Mouse (Mus musculus): Measurements from ENCODE around the gene Depdc7. TPM values are rescaled to one million over a fixed set of nuclear protein-coding genes. Genes with fewer than 3 reads are reported as not detected.

The Depdc7 gene
- total RNA-seq, 2 experiments from 2014 or later, result 0.89 to 1.5 TPM

DNA sequence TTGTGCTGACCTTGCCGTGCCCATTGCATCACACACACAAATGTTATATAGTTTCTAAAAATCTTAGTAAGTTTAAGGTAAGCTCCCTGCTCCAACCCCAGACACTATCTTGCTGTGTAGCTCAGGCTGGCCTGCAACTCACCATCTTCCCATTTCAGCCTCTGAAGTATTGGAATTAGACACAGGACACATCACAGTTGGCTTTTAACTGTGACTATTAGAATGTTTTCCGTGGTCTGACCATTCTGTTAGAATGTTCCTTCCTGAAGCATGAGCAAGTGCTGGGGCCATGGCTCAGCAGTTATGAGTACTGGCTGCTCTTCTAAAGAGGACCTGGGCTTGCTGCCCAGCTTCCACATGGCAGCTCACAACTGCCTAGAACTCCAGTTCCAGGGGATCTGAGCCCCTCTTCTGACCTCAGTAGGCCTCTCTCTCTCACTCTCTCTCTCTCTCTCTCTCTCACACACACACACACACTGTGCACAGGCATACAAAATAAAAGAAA, 25.4 kb downstream of the Depdc7 start:
- peak in 1 of 2 experiments; percentile 38 for DNase-seq
- intact Hi-C loops (cut with DNase I), result no loop called here

GRCm38 (mm10) chr2:104716279-104716678, 26.4 kb downstream of the Depdc7 start, which contains the start of gene Pin1rt1:
TSS of gene Pin1rt1 (minus strand) at chr2:104716379.
- intact Hi-C loops (cut with DNase I), result no loop called here
- no peak for DNase-seq

DNA sequence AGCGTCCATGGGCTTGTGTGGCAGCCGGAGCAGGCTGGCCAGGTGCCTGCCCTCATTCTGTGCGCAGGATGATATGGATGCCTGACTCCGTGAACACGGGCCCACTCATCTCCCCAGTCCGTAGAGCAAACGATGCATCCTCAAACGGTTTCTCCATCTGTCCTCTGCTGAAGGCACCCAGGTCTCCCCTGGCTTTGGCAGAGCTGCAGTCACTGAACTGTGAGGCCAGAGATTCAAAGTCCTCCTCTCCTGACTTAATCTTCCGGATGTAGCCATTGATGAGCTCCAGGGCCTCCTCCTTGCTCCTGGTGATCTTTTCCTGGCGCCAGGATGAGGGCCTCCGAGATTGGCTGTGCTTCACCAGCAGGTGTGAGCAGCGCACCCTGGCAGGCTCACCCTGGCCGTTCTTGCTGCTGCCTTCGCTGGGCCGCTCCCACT, 28.4 kb downstream of the Depdc7 start:
- intact Hi-C loops (cut with DNase I), result no loop called here
- peak in 1 of 2 experiments; percentile 8 for DNase-seq

DNA sequence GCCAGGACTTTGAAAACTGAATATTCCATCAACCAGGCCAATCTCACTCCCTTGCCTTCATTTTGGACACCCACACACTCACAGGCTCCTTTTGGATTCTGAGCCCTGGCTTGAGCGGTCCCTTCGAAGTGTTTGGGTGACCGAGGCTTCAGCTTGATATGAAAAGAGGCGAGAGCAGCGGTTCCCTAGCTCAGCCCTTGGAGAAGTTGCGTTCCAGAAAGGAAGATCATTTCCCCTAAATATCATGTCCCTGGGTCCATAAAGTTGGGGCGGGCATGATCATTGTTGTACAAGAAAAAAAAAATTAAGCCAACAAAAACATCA, 30.2 kb downstream of the Depdc7 start:
- no peak for DNase-seq
- intact Hi-C loops (cut with DNase I), result no loop called here

GRCm38 (mm10) chr2:104711585-104712485, 30.8 kb downstream of the Depdc7 start, which contains the start of gene Tcp11l1:
TSS of gene Tcp11l1 (minus strand) at chr2:104712169.
- intact Hi-C loops (cut with DNase I), result no loop called here
- DNase-seq, result peak; percentile 69 to 76

DNA sequence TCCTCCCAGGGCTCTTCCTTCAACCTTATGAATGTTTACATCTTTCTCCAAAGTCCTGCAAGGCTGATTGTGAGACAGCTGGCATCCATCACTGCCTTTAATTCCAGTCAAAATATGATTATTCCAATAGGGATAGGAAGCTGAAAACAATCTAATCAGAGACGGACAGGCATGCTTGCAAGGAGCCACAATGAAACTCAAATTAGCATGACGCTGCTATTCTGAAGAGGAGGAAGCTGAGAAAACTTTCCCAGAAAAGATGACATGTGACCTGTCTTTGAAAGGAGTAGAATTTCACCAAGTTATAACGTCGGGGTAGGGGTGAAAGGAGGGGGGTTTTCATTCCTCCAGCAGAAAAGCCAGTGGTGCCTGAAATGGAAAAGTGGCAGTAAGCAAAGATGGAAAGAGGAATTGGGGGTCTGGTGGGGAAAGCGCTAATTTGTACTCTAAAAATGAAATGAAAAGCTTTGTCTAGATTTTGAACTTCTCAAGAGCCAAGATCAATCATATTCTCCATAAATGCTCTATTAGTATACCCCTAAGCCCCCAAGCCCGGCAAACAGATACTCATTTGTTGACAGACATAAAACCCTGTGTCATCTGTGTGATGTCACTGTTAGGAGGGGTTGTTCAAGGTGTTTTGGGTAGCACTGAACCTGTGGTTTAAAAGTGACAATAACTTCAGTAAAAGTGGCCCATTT, 31.9 kb downstream of the Depdc7 start:
- intact Hi-C loops (cut with DNase I), result no loop called here
- DNase-seq, result no peak

DNA sequence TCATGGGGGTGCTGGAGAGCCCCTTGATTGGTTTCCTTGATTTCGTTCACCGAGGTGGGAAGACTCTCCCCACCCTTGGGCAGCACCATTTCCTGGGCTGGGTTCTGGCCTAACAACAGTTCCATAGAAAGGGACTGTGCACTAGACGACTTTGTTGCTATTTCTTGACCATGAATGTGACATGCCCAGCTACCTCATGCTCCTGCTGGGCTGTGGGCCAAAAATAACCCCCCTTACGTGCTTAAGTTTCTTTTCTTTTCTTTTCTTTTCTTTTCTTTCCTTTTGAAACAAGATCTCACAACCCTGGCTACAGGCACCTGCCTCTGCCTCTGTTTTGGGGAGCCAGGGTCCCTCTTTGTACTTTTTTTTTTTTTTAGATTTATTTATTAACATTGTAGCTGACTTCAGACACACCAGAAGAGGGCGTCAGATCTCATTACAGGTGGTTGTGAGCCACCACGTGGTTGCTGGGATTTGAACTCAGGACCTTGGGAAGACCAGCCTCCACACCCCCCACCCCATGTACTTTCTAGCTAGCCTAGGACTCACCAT, 32.8 kb downstream of the Depdc7 start:
- DNase-seq, result no peak
- intact Hi-C loops (cut with DNase I), result no loop called here

DNA sequence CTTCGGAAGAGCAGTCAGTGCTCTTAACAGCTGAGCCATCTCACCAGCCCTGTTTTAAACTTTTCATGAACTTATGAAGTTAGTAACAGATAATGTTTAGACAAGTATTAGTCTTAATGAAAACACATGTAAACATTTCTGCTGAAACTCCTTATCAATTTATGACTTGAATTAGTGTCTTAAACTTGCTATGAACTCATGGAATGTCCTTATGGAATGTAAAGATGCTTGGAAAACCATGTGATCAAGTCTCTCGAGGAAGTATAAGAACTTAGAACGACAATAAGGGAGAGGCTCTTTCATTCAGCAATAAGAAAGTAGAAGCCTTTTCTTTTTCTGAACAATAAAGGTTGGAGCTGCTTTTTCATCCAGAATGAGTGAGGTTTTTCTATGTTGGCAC, 38.3 kb downstream of the Depdc7 start:
- DNase-seq, result no peak
- intact Hi-C loops (cut with DNase I), result no loop called here

- intact Hi-C loops (cut with DNase I), result no loop called here
- no peak for DNase-seq
Observed at GRCm38 (mm10) chr2:104703158-104703557, 39.5 kb downstream of the Depdc7 start.

- DNase-seq, result no peak
- intact Hi-C loops (cut with DNase I), result no loop called here
Observed at GRCm38 (mm10) chr2:104699659-104700058, 43.0 kb downstream of the Depdc7 start.

DNA sequence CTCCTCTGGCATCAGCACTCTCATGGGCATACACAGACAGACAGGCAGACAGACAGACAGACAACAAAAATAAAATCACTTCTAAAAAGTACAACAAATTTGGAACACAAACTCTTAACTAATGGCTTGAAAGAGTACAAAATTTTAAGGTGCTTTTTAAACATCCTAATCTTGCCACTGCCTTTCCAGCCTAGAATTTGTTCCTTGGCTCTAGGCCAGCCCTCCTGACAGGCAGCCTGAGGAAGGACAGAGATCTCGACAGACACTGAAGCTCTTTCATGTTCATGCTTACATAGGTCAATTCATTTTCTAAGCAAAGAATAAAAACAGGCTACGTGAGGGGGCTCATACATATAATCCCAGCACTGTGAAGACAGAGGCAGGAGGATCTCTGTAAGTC, 50.1 kb downstream of the Depdc7 start:
- no peak for DNase-seq
- intact Hi-C loops (cut with DNase I), result no loop called here

DNA sequence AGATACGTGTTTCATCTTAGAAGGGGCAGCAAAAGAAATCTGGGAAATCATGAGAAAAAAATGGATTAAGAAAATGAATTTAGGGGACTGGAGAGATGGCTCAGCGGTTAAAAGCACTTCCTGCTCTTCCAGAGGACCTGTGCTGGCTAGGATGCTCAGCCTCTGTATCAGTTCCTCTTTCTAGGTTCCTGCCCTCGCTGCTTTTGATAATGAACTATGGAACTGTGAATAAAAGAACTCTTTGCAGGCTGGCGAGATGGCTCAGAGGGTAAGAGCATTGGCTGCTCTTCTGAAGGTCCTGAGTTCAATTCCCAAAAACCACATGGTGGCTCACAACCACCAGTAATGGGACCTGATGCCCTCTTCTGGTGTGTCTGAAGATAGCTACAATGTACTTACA, 52.0 kb downstream of the Depdc7 start:
- intact Hi-C loops (cut with DNase I), result no loop called here
- no peak for DNase-seq

- no peak for DNase-seq
- intact Hi-C loops (cut with DNase I), result loop anchor here (5.0 to 10.0 kb wide), 2 partner anchors 199 to 546 kb away; no protein-coding TSS in a partner anchor
Observed at GRCm38 (mm10) chr2:104688724-104689123, 54.0 kb downstream of the Depdc7 start.

DNA sequence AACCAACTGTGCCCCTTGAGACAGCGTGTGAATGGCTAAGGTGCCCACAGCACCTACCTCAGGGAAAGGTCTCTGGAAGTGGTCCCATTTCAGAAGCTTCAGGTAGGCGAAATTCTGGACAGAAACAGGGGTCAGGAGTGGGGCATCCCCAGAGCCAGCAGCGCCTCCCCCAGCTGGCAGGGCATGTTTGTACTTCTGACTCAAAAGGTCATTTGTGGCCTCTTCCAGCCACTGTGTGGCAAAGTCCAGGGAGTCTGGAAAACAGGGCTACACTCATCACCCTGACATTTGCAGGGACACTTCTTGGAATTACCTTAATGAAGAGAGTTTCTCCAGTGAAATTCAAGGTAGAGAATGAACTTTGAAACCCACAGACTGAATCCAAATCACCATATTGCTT, 54.4 kb downstream of the Depdc7 start:
- no peak for DNase-seq
- intact Hi-C loops (cut with DNase I), result loop anchor here (5.0 to 10.0 kb wide), 2 partner anchors 199 to 546 kb away; no protein-coding TSS in a partner anchor

DNA sequence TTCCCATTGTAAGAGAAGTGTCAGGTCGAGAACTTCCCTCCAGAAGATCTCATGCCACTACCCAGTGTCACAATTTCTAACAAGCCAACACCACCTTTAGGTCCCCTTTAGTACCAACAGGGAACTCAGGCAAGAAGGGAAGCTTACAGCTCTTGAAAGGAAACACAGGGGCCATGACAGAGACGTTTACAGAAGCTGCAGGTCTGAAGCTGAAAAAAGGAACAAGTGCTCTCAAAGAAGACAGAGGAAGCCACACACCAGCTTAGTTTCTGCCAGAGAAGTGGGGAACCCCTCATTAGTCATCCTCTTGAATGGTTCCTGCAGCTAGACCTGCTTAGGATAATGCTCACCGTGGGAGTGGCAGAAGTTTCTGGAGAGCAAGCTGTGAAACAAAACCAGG, 55.4 kb downstream of the Depdc7 start:
- DNase-seq, result no peak
- intact Hi-C loops (cut with DNase I), result loop anchor here (5.0 to 10.0 kb wide), 2 partner anchors 200 to 548 kb away; no protein-coding TSS in a partner anchor

- DNase-seq, result peak; percentile 87 to 90
- intact Hi-C loops (cut with DNase I), result loop anchor here (1.0 to 10.0 kb wide), 4 partner anchors 63 to 549 kb away; no protein-coding TSS in a partner anchor
Observed at GRCm38 (mm10) chr2:104685418-104685817, 57.3 kb downstream of the Depdc7 start.

DNA sequence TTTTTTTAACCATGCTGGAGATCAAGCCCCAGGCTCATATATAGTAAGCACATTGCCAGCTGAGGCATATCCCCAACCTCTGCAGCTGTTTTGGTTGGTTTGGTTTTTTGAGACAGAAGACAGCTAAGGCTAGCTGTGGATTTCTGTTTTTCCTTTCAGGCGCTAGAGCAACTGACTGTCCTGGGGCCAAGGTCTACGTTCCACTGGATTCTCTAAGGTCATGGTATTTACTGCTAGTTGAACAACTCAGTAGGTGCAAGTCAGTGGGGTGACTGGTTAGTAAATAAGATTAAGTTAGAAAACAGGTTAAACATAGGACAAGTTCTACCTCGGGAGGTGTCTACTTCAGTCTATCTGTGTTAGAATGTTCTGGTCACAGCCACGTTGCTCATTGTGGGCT, 57.9 kb downstream of the Depdc7 start:
- DNase-seq, result no peak
- intact Hi-C loops (cut with DNase I), result loop anchor here (1.0 to 10.0 kb wide), 4 partner anchors 64 to 550 kb away; no protein-coding TSS in a partner anchor

DNA sequence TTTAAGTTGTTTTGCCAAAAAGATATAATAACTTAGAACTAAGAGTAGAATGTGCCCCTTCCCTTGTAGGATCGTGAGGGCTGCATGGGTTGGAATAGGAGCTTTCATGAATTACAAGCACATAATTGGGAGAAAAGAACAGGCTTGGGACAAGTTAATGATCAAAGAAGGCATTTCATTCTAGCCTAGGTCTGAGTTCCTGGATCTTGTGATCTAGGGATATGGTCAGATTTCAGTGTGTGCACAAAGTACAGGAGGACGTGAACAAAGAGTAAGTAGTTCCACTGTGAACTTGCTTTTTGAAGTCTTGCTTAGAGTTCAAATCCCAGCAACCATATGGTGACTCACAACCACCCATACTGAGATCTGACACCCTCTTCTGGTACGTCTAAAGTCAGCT, 65.4 kb downstream of the Depdc7 start:
- intact Hi-C loops (cut with DNase I), result loop anchor here (10.0 kb wide), 1 partner anchor 543 kb away; no protein-coding TSS in a partner anchor
- DNase-seq, result no peak

Measured in heart, postnatal 10 days (tissue).